Mouse (Mus musculus) CD4-positive, CD25-positive, alpha-beta regulatory T cell, adult 9 weeks (primary cell): ENCODE results near the gene Mroh9. TPM values are rescaled to one million over a fixed set of nuclear protein-coding genes. Genes with fewer than 3 reads are reported as not detected.

Experiments used
- polyA plus RNA-seq: library from polyadenylated mRNA; unstranded; fragments of 100-300 nt; shearing (Covaris generic); gene quantifications from one replicate; pipeline ENCODE4 v1.2.1, GENCODE M21; 2017

Mroh9 gene
- polyA plus RNA-seq, result not detected

GRCm38 (mm10) chr1:163085570-163085969, at the start of gene Mroh9:
Gene Mroh9 (minus strand): TSS chr1:163085670.

GRCm38 (mm10) chr1:162984428-162984827, 101.0 kb downstream of the Mroh9 start, which contains the start of gene Fmo3:
Gene Fmo3 (minus strand): TSS chr1:162984528.

Other genes with a start within 250 kb of the Mroh9 start
- not detected for gene Fmo1, start 219.1 kb downstream of the Mroh9 start, polyA plus RNA-seq
- gene Fmo2, start 186.9 kb downstream of the Mroh9 start, polyA plus RNA-seq, result not detected
- gene Fmo6, start 148.2 kb downstream of the Mroh9 start, polyA plus RNA-seq, result not detected
- not detected for gene Fmo3, start 101.1 kb downstream of the Mroh9 start, polyA plus RNA-seq
- not detected for gene Prrx1, start 228.0 kb upstream of the Mroh9 start, polyA plus RNA-seq